Mouse (Mus musculus) layer of hippocampus, postnatal 25 days (tissue): ENCODE results near the gene Itpr2. TPM values are rescaled to one million over a fixed set of nuclear protein-coding genes. Genes with fewer than 3 reads are reported as not detected.

Experiments
- DNase-seq, 2 experiments: peaks; one replicate each; pipeline ENCODE4 v3.0.0; 2022; ENCODE audit warnings: mixed read lengths in 2 of 2, low spot score in 1 of 2; ENCODE audit errors: extremely low spot score in 1 of 2
- total RNA-seq, 2 experiments: library from RNA; stranded (reverse); gene quantifications; 2 replicates each; pipeline ENCODE4 v1.2.3; 2021

Itpr2 gene
- total RNA-seq, 2 experiments from 2014 or later, result 16.6 to 20.5 TPM

GRCm38 (mm10) chr6:146429694-146430380 is 72.2 kb downstream of the Itpr2 start:
- peak in 1 of 2 experiments; percentile 52 for DNase-seq

- no peak for DNase-seq
Observed at GRCm38 (mm10) chr6:146424778-146425177, 77.2 kb downstream of the Itpr2 start.

GRCm38 (mm10) chr6:146424326-146424725 is 77.7 kb downstream of the Itpr2 start:
- no peak for DNase-seq

- no peak for DNase-seq
Observed at GRCm38 (mm10) chr6:146420718-146421117, 81.3 kb downstream of the Itpr2 start.

GRCm38 (mm10) chr6:146416461-146416860 is 85.6 kb downstream of the Itpr2 start:
- no peak for DNase-seq

- DNase-seq, result no peak
Observed at GRCm38 (mm10) chr6:146414094-146414493, 87.9 kb downstream of the Itpr2 start.

GRCm38 (mm10) chr6:146411446-146412070 is 90.5 kb downstream of the Itpr2 start:
- DNase-seq, result no peak

- no peak for DNase-seq
Observed at GRCm38 (mm10) chr6:146410427-146410810, 91.6 kb downstream of the Itpr2 start.

GRCm38 (mm10) chr6:146409692-146410426 is 92.2 kb downstream of the Itpr2 start:
- DNase-seq, result peak; percentile 68 to 85

GRCm38 (mm10) chr6:146405380-146405779 is 96.6 kb downstream of the Itpr2 start:
- DNase-seq, result peak in 1 of 2 experiments; percentile 64

- no peak for DNase-seq
Observed at GRCm38 (mm10) chr6:146404876-146405275, 97.1 kb downstream of the Itpr2 start.

GRCm38 (mm10) chr6:146404156-146404555 is 97.9 kb downstream of the Itpr2 start:
- DNase-seq, result no peak

GRCm38 (mm10) chr6:146402905-146403642 is 98.9 kb downstream of the Itpr2 start:
- no peak for DNase-seq

GRCm38 (mm10) chr6:146397803-146398202 is 104.2 kb downstream of the Itpr2 start:
- no peak for DNase-seq

GRCm38 (mm10) chr6:146396253-146396652 is 105.8 kb downstream of the Itpr2 start:
- no peak for DNase-seq

- DNase-seq, result no peak
Observed at GRCm38 (mm10) chr6:146395616-146396015, 106.4 kb downstream of the Itpr2 start.

- DNase-seq, result no peak
Observed at GRCm38 (mm10) chr6:146392188-146392587, 109.8 kb downstream of the Itpr2 start.

- DNase-seq, result no peak
Observed at GRCm38 (mm10) chr6:146390159-146390558, 111.9 kb downstream of the Itpr2 start.

- no peak for DNase-seq
Observed at GRCm38 (mm10) chr6:146388010-146388409, 114.0 kb downstream of the Itpr2 start.

- no peak for DNase-seq
Observed at GRCm38 (mm10) chr6:146387039-146387713, 114.8 kb downstream of the Itpr2 start.
